Mouse (Mus musculus): ENCODE measurements around the gene Ndel1. TPM values are rescaled to one million over a fixed set of nuclear protein-coding genes. Genes with fewer than 3 reads are reported as not detected.
A peak's percentile ranks its signal among the peaks of the same experiment; 100 is the strongest.

The Ndel1 gene
- polyA plus RNA-seq, 1 experiment from 2014 or later, result 35.5 TPM

DNA sequence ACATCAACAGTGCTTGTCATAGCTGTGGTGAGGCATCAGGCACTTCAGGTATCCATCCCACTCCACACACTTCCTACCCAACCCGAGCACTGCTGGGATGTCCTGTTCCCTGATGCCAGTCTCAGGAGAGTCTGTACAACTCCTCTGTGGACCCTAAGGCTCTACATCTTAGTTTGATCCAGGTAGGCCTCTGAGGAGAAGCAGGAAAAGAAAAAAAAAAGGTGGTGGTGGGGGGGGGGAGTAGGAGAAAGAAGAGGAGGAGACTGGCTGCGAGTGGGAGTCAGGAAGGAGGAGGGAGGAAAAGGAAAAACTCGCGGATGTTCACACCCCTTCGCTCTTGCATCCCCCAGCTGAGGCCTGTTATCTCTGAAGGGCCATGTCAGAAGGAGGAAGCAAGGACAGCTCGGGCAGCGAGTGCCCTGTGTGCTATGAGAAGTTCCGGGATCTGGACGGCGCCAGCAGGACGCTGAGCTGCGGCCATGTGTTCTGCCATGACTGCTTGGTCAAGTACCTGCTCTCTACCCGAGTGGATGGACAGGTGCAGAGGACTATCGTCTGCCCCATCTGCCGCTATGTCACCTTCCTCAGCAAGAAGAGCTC, 20.7 kb upstream of the Ndel1 start:
- peak overlapping the region; percentile 8; the same call in 1 of the 2 replicates for H3K27ac ChIP-seq
- DNase-seq (no peak), ATAC-seq (ENCODE audit: low read depth) (no peak)
- no peaks in the 10 kb centered on the region for H3K36me3 ChIP-seq
- H3K4me2 ChIP-seq, result peak overlapping the region; percentile 38
- H3K27me3 ChIP-seq, result no peaks in the 10 kb centered on the region
- no peaks in the 10 kb centered on the region for H3K9me3 ChIP-seq (replicated peaks)
- peak overlapping the region; percentile 37 for H3K9ac ChIP-seq
- H3K4me3 ChIP-seq (replicated peaks), result no peak overlapping the region
- peaks cover 57% of the 10 kb centered on the region for H3K4me1 ChIP-seq (replicated peaks)
- 22% methylated on average over 15 of the region's 15 CpGs for WGBS (ENCODE audit: insufficient replicate concordance)

DNA sequence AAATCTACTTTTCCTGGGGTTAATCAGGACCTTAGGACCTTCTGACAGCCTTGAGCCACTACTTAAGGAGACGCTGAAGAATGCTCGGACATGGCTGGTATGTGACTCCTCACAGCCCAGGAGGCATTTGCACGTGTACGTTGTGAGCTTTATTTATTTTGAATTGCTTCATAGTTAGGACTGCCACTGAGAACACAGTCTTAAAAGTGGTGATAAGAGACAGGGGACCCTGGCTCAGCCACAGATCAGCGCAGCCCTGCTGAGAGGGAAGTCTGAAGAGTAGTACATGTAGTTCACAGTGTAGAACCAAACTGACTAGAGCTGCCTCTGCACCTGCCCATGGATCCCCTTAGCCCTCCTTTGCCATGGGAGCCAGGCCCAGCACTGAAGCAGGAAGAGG, 20.2 kb upstream of the Ndel1 start:
- peaks cover 52% of the 10 kb centered on the region for H3K4me1 ChIP-seq (replicated peaks)
- H3K4me2 ChIP-seq, result no peak overlapping the region
- 50% methylated on average over 5 of the region's 5 CpGs for WGBS (ENCODE audit: insufficient replicate concordance)
- H3K27ac ChIP-seq, result peak overlapping the region; percentile 8; the same call in 1 of the 2 replicates
- no peaks in the 10 kb centered on the region for H3K9me3 ChIP-seq (replicated peaks)
- H3K4me3 ChIP-seq (replicated peaks), result no peak overlapping the region
- H3K9ac ChIP-seq, result 0 out of 2 replicates have a peak overlapping the region, but pooled peaks have one; percentile 13
- no peak for ATAC-seq (ENCODE audit: low read depth)
- H3K27me3 ChIP-seq, result no peaks in the 10 kb centered on the region
- H3K36me3 ChIP-seq, result no peaks in the 10 kb centered on the region
- DNase-seq, result no peak

DNA sequence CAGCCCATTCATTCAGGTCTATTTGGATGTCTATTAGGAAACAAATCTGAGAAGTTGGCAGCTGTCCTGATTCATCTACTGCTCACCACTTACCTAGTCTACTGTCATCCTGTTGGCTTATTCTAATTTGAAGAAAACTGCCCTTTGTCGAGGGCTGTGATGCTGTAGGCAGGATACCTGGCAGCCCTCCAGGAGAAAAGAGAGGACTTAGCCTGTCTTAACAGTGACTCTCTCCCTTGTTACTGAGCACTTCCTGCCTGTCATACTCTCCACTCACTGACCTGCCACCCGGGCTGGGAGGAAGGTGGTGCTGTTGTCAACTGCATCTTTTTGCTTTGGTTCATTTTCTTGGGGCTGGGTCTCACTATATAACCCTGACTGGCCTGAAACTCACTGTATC, 19.0 kb upstream of the Ndel1 start:
- 22% methylated on average over 2 of the region's 2 CpGs for WGBS (ENCODE audit: insufficient replicate concordance)
- no peak for ATAC-seq (ENCODE audit: low read depth)
- Histone ChIP-seq H3K4me1 (replicated peaks) (peaks cover 40% of the 10 kb centered on the region), H3K9ac (no peak overlapping the region), H3K4me2 (no peak overlapping the region), H3K4me3 (replicated peaks) (no peak overlapping the region), H3K36me3 (no peaks in the 10 kb centered on the region), H3K27ac (no peak overlapping the region), H3K27me3 (no peaks in the 10 kb centered on the region), H3K9me3 (replicated peaks) (no peaks in the 10 kb centered on the region)
- no peak for DNase-seq

DNA sequence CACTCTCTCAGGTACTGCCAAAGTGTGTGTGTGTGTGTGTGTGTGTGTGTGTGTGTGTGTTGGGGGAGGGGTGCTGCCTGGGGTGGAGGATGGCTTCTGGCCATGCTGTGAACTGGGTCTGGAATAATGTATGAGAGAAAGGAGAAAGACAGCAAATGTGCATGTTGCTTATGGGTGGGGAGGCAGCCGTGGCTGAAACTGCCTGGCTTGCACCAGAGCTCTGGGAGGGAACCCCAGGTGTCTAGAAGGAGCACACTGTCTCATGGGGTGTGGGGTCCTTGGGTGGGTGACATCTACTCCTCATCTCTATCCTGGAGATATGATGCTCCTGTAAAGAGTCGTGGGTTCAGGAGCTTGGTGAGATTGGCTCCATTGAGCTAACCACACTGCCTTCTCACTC, 17.0 kb upstream of the Ndel1 start:
- DNase-seq, result no peak
- Histone ChIP-seq H3K27ac (no peak overlapping the region), H3K36me3 (no peaks in the 10 kb centered on the region), H3K4me2 (no peak overlapping the region), H3K4me1 (replicated peaks) (peaks cover 49% of the 10 kb centered on the region), H3K9ac (no peak overlapping the region), H3K9me3 (replicated peaks) (no peaks in the 10 kb centered on the region), H3K4me3 (replicated peaks) (no peak overlapping the region), H3K27me3 (no peaks in the 10 kb centered on the region)
- no peak for ATAC-seq (ENCODE audit: low read depth)
- WGBS (ENCODE audit: insufficient replicate concordance), result 45% methylated on average over 2 of the region's 2 CpGs

DNA sequence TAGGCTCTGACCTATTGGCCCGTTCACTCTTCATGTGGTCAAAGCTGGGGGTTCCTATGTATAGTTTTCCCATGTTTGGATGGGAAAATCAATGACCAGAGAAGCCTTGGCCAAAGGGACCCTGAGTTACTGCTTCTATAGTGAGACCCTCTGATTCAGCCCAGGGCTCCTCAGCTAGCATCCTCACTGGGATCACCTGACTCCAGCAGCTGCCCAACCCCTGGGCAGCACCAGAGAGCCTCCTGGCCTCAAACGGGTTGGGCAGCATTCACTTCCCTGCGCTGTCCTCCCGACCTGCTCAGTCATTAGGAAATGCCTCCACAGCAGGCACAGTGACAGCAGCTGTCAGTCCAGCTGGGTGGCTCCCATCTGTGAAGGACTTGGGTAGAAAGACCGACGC, 16.6 kb upstream of the Ndel1 start, which contains the start of gene Rnf222:
Rnf222 (plus strand) TSS at position 301 of the 400 bp plus-strand sequence.
- H3K4me3 ChIP-seq (replicated peaks), result no peak within 1 kb of the TSS
- WGBS (ENCODE audit: insufficient replicate concordance), result 41% methylated on average over 6 of the region's 6 CpGs
- DNase-seq, result no peak
- no peaks in the 10 kb centered on the region for H3K27me3 ChIP-seq
- peaks cover 49% of the 10 kb centered on the region for H3K4me1 ChIP-seq (replicated peaks)
- no peak within 1 kb of the TSS for H3K9ac ChIP-seq
- no peak within 1 kb of the TSS for H3K27ac ChIP-seq
- no peaks in the 10 kb centered on the region for H3K36me3 ChIP-seq
- H3K9me3 ChIP-seq (replicated peaks), result no peaks in the 10 kb centered on the region
- no peak for ATAC-seq (ENCODE audit: low read depth)
- H3K4me2 ChIP-seq, result no peak within 1 kb of the TSS

DNA sequence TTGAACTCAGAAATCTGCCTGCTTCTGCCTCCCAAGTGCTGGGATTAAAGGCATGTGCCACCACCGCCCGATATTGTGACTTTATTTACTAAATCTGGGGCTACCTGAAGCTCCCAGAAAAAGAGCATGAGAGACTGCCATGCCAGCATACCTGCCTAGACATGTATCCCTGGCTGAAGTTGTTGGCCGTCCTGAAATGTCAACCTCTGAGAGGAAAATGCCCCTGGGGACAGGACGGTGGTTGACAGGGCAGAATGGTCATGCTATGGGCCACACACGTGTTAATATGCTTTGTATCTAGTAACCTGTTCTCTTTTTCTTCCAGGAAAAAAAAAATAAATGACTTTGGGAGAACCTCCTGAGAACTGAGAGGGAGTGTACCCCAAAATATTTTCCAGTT, 14.4 kb upstream of the Ndel1 start:
- ATAC-seq (ENCODE audit: low read depth) (no peak), DNase-seq (no peak)
- H3K27me3 ChIP-seq, result no peaks in the 10 kb centered on the region
- H3K27ac ChIP-seq, result no peak overlapping the region; the same call in none of the 2 replicates
- no peak overlapping the region for H3K9ac ChIP-seq
- no peak overlapping the region for H3K4me3 ChIP-seq (replicated peaks)
- H3K4me2 ChIP-seq, result no peak overlapping the region
- no peaks in the 10 kb centered on the region for H3K9me3 ChIP-seq (replicated peaks)
- peaks cover 42% of the 10 kb centered on the region for H3K4me1 ChIP-seq (replicated peaks)
- WGBS (ENCODE audit: insufficient replicate concordance), result 81% methylated on average over 5 of the region's 5 CpGs
- no peaks in the 10 kb centered on the region for H3K36me3 ChIP-seq

DNA sequence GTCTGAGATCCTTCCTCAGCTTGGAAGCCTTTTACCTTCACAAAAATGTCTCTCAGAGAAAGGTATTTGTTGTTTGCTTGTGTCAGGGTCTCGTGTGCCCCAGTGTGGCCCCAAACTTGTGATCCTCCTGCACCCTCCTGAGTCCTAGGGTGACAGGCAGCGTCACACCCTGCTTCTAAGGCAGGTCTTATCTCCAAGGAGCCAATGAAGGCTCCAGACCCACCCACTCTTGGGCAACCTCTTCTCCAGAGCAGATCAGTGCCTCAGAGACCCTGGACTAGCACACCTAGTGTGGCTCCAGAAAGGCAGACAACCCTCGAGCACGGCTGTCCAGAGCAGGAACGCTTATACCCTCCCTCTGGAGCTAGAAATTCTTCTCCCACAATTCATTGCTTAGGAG, 12.7 kb upstream of the Ndel1 start:
- peak; percentile 99 for ATAC-seq (ENCODE audit: low read depth)
- peak; percentile 70 for DNase-seq
- Histone ChIP-seq H3K27me3 (no peaks in the 10 kb centered on the region), H3K4me3 (replicated peaks) (peak overlapping the region; percentile 21), H3K27ac (peak overlapping the region; percentile 74), H3K9me3 (replicated peaks) (no peaks in the 10 kb centered on the region), H3K4me1 (replicated peaks) (peaks cover 37% of the 10 kb centered on the region), H3K4me2 (peak overlapping the region; percentile 55), H3K9ac (peak overlapping the region; percentile 62), H3K36me3 (no peaks in the 10 kb centered on the region)
- 31% methylated on average over 5 of the region's 5 CpGs for WGBS (ENCODE audit: insufficient replicate concordance)

DNA sequence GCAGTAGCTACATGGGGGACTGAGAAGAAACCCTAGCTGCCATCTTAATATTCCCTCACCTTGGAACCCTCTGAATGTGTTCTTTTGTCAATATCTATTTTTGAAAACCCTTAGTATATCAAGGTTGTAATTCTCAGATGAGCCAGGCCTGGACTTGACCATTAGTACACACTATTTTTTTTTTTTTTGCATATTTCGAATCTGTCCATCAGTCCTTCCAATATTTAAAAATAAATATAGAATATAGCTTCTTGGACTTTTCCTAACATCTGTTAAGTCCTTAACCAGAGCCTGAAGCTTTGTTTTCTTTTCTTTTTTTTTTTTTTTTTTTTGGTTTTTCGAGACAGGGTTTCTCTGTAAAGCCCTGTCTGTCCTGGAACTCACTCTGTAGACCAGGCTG, 12.2 kb upstream of the Ndel1 start:
- Histone ChIP-seq H3K4me1 (replicated peaks) (peaks cover 32% of the 10 kb centered on the region), H3K36me3 (no peaks in the 10 kb centered on the region), H3K27me3 (no peaks in the 10 kb centered on the region), H3K4me3 (replicated peaks) (peak overlapping the region; percentile 21), H3K9ac (peak overlapping the region; percentile 62), H3K4me2 (peak overlapping the region; percentile 55), H3K27ac (peak overlapping the region; percentile 62; the same call in 1 of the 2 replicates), H3K9me3 (replicated peaks) (no peaks in the 10 kb centered on the region)
- no peak for ATAC-seq (ENCODE audit: low read depth)
- WGBS (ENCODE audit: insufficient replicate concordance), result 44% methylated on average over 2 of the region's 2 CpGs
- no peak for DNase-seq

DNA sequence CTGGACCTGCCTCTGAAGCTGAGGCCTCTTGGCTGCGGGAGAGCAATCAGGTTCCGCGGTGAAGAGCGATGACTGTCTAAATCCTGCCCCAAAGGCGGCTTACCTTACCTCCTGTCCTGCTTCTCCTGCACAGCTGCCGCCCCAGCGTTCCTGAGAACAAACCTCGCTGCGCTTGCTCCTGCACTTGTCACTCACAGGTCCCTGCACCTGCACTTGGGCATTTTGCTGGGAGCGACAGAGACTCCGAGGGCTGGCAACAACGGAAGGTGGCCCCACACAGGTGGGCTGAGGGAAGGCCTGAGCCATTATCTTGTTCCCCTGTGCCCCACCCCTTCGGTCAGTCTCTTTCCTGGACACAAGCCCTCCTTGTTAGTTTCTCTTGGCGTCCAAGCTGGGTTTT, 10.4 kb upstream of the Ndel1 start:
- no peak for DNase-seq
- no peaks in the 10 kb centered on the region for H3K9me3 ChIP-seq (replicated peaks)
- ATAC-seq (ENCODE audit: low read depth), result no peak
- no peak overlapping the region for H3K9ac ChIP-seq
- peaks cover 35% of the 10 kb centered on the region for H3K4me1 ChIP-seq (replicated peaks)
- 41% methylated on average over 14 of the region's 14 CpGs for WGBS (ENCODE audit: insufficient replicate concordance)
- H3K4me2 ChIP-seq, result 0 out of 2 replicates have a peak overlapping the region, but pooled peaks have one; percentile 13
- no peak overlapping the region for H3K4me3 ChIP-seq (replicated peaks)
- no peak overlapping the region for H3K27ac ChIP-seq
- H3K27me3 ChIP-seq, result no peaks in the 10 kb centered on the region
- H3K36me3 ChIP-seq, result no peaks in the 10 kb centered on the region

DNA sequence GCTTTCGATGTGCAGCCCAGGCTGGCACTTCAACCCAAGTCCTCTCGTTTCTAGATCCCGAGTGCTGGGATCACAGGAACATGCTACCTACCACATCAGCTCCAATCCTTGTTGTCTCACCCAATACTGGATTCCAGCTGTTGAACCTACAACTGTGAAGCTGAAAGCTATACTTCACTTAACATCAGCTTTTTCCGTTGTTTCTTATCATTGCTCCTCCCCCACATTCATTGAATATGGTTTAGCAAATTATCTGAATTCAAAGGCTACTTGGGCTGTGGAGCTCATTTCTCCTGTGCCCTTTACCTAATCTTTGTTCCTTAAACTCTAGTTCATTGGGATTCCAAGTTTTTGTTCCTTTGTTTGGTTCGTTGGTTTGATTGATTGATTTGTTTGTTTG, 7.2 kb upstream of the Ndel1 start:
- Histone ChIP-seq H3K27ac (no peak overlapping the region), H3K36me3 (no peaks in the 10 kb centered on the region), H3K9me3 (replicated peaks) (no peaks in the 10 kb centered on the region), H3K4me2 (no peak overlapping the region), H3K9ac (no peak overlapping the region), H3K27me3 (no peaks in the 10 kb centered on the region), H3K4me1 (replicated peaks) (peaks cover 21% of the 10 kb centered on the region), H3K4me3 (replicated peaks) (no peak overlapping the region)
- ATAC-seq (ENCODE audit: low read depth) (no peak), DNase-seq (no peak)
- 57% methylated on average over 5 of the region's 5 CpGs for WGBS (ENCODE audit: insufficient replicate concordance)

DNA sequence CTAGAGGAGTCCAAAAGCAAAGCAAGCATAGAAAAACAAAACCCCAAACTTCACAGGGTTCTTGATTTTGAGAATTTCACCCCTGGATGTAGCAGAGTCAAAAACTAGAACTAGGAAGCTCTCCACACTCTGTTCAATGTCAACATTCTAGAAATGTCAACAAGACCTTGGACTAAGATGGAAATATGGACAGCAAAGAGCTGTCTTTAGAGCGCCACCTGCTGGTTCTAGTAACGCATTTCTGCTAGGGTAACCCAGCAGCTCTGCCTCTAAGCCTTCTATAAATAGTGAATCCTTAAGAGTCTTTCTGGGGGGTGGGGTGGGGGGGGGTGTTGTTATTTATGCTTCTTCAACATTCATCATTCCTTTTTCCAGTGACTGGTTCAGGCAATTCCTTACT, 3.2 kb upstream of the Ndel1 start:
- WGBS (ENCODE audit: insufficient replicate concordance), result 0% methylated on average over 2 of the region's 2 CpGs
- 0 out of 2 replicates have a peak, but pooled peaks have one; percentile 23 for ATAC-seq (ENCODE audit: low read depth)
- Histone ChIP-seq H3K4me3 (replicated peaks) (no peak overlapping the region), H3K27ac (no peak overlapping the region), H3K4me1 (replicated peaks) (peaks cover 12% of the 10 kb centered on the region), H3K4me2 (no peak overlapping the region), H3K27me3 (no peaks in the 10 kb centered on the region), H3K36me3 (no peaks in the 10 kb centered on the region), H3K9me3 (replicated peaks) (no peaks in the 10 kb centered on the region), H3K9ac (no peak overlapping the region)
- peak; percentile 48 for DNase-seq

DNA sequence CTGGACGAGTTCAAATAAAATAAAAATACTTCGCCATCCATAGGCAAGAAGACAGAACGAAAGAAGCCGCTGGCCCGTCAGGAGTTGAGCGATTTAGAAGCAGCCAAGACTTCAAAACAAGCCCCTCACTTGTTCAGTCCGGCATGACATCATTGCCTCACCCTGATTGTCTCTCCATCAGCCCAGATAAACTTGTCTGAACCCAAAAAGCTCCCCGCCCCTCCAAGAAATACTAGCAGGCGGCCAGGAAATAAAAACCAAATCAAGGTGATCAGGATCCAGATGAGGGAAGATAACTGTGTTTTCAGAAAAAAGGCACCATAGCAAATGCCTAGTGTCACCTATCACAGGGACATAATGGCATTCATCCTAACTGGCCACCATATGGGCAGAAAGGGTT, 381 bp downstream of the Ndel1 start:
- Histone ChIP-seq H3K27ac (no peak overlapping the region), H3K4me2 (no peak overlapping the region)

More for the DNA sequence above, 381 bp downstream of the Ndel1 start:
- peaks cover 10% of the 10 kb centered on the region; the same call in 1 of the 2 replicates for H3K4me1 ChIP-seq (replicated peaks)
- peaks cover 3% of the 10 kb centered on the region; the same call in 1 of the 2 replicates for H3K27me3 ChIP-seq
- H3K36me3 ChIP-seq, result no peaks in the 10 kb centered on the region
- no peak for ATAC-seq (ENCODE audit: low read depth)
- H3K9ac ChIP-seq, result no peak overlapping the region
- no peak for DNase-seq
- no peak overlapping the region for H3K4me3 ChIP-seq (replicated peaks)
- 69% methylated on average over 9 of the region's 9 CpGs for WGBS (ENCODE audit: insufficient replicate concordance)
- H3K9me3 ChIP-seq (replicated peaks), result no peaks in the 10 kb centered on the region
